Mouse (Mus musculus) heart, postnatal 0 days (tissue): ENCODE results near the gene Shkbp1.

Source experiments
- CTCF ChIP-seq: IDR thresholded peaks from 2 replicates; pipeline ENCODE4 v1.5.1; 2016; ENCODE audit warnings: antibody characterized with exemption, control low read depth, low read depth
- EP300 ChIP-seq: IDR thresholded peaks from 2 replicates; pipeline ENCODE4 v1.6.1; 2016; ENCODE audit warnings: antibody characterized with exemption, low read depth

GRCm38 (mm10) chr7:27333316-27333941, 22.4 kb downstream of the Shkbp1 start:
- no peak for TF ChIP-seq CTCF
- no peak for TF ChIP-seq EP300
